Mouse (Mus musculus) forebrain, embryonic 11.5 days (tissue): ENCODE data around the gene Nudt21. TPM values are rescaled to one million over a fixed set of nuclear protein-coding genes. Genes with fewer than 3 reads are reported as not detected.

Experiments used
- ATAC-seq: fragments of 200-750 bp; cut with Nextera tagmentation; replicated peaks from 2 replicates; pipeline ENCODE4 v1.8.0; 2017; ENCODE audit warnings: moderate TSS enrichment; ENCODE audit not compliant: low FRiP score
- DNase-seq: peaks from one replicate; pipeline ENCODE4 v3.0.0-alpha.2; 2017; ENCODE audit warnings: low spot score
- H3K27ac ChIP-seq: fragments of 300-500 bp; sonication (generic); 2 replicates; pipeline ENCODE4 v1.5.1; 2014; ENCODE audit warnings: low read depth, low read length
- H3K27me3 ChIP-seq: fragments of 300-500 bp; sonication (generic); 2 replicates; pipeline ENCODE4 v1.6.1; 2014; ENCODE audit warnings: mild to moderate bottlenecking, low read length, mixed read lengths; ENCODE audit not compliant: control insufficient read depth, insufficient read depth
- H3K36me3 ChIP-seq: fragments of 300-500 bp; sonication (generic); 2 replicates; pipeline ENCODE4 v1.6.1; 2014; ENCODE audit warnings: mild to moderate bottlenecking, low read length, moderate library complexity, mixed read lengths; ENCODE audit not compliant: control insufficient read depth, insufficient read depth
- H3K4me1 ChIP-seq: fragments of 300-500 bp; sonication (generic); replicated peaks from 2 replicates; pipeline ENCODE4 v1.6.1; 2014; ENCODE audit warnings: low read length, mixed read lengths; ENCODE audit not compliant: control insufficient read depth, insufficient read depth
- H3K4me2 ChIP-seq: fragments of 300-500 bp; sonication (generic); 2 replicates; pipeline ENCODE4 v1.6.1; 2014; ENCODE audit warnings: low read depth, mild to moderate bottlenecking, low read length, moderate library complexity, mixed read lengths; ENCODE audit not compliant: severe bottlenecking
- H3K4me3 ChIP-seq: fragments of 300-500 bp; sonication (generic); 2 replicates; pipeline ENCODE4 v1.5.1; 2014; ENCODE audit warnings: low read depth, low read length
- H3K9ac ChIP-seq: fragments of 300-500 bp; sonication (generic); 2 replicates; pipeline ENCODE4 v1.6.1; 2014; ENCODE audit warnings: low read length
- H3K9me3 ChIP-seq: fragments of 300-500 bp; sonication (generic); 2 replicates; pipeline ENCODE4 v1.6.1; 2016; ENCODE audit warnings: low read length, mixed read lengths; ENCODE audit not compliant: control insufficient read depth
- WGBS: fragments of 180-500 bp; shearing (Covaris S2); extraction: QIAGEN DNeasy Blood & Tissue Kit; methylation state at CpG from one replicate; pipeline ENCODE4 v1.1.7; 2014; 5-methylcytosine and 5-hydroxymethylcytosine counted together
- polyA plus RNA-seq: library from polyadenylated mRNA; unstranded; fragments of >200 nt; fragmentation: Nextera tagmentation; extraction: Ambion mirVana; gene quantifications from 2 replicates; pipeline ENCODE4 v1.2.1, GENCODE M21; 2014

The Nudt21 gene
- polyA plus RNA-seq, 1 experiment from 2014 or later: 201 TPM

- ATAC-seq (no peak), DNase-seq (no peak)
- WGBS: 4% methylated on average over 48 of the region's 48 CpGs
- H3K27me3 ChIP-seq: no peaks in the 10 kb centered on the region
- no peaks in the 10 kb centered on the region for H3K9me3 ChIP-seq
- H3K4me3 ChIP-seq: peak overlapping the region; percentile 89
- H3K9ac ChIP-seq: peak overlapping the region; percentile 98
- peak overlapping the region; percentile 91; the same call in 1 of the 2 replicates for H3K27ac ChIP-seq
- peaks cover 13% of the 10 kb centered on the region; the same call in 1 of the 2 replicates for H3K4me1 ChIP-seq
- H3K4me2 ChIP-seq: peak overlapping the region; percentile 56
- H3K36me3 ChIP-seq: no peaks in the 10 kb centered on the region
Observed at GRCm38 (mm10) chr8:94011076-94012012, 25.5 kb downstream of the Nudt21 start.

- peaks cover 13% of the 10 kb centered on the region; the same call in 1 of the 2 replicates for H3K4me1 ChIP-seq
Observed at GRCm38 (mm10) chr8:94010101-94010705, 26.6 kb downstream of the Nudt21 start.

GRCm38 (mm10) chr8:94009243-94009845 is 27.5 kb downstream of the Nudt21 start:
- ATAC-seq (no peak), DNase-seq (no peak)
- Histone ChIP-seq H3K27me3 (no peaks in the 10 kb centered on the region), H3K9me3 (no peaks in the 10 kb centered on the region), H3K9ac (no peak overlapping the region), H3K4me3 (no peak overlapping the region), H3K4me1 (peaks cover 13% of the 10 kb centered on the region; the same call in 1 of the 2 replicates), H3K27ac (no peak overlapping the region), H3K36me3 (no peaks in the 10 kb centered on the region), H3K4me2 (no peak overlapping the region)
- 65% methylated on average over 15 of the region's 15 CpGs for WGBS

More at GRCm38 (mm10) chr8:94010101-94010705, 26.6 kb downstream of the Nudt21 start:
- peak overlapping the region; percentile 9; the same call in 1 of the 2 replicates for H3K4me2 ChIP-seq
- no peak for ATAC-seq
- H3K36me3 ChIP-seq: no peaks in the 10 kb centered on the region
- WGBS: 42% methylated on average over 2 of the region's 2 CpGs
- no peak for DNase-seq
- H3K9me3 ChIP-seq: no peaks in the 10 kb centered on the region
- H3K27ac ChIP-seq: no peak overlapping the region
- no peak overlapping the region for H3K4me3 ChIP-seq
- H3K27me3 ChIP-seq: no peaks in the 10 kb centered on the region
- H3K9ac ChIP-seq: no peak overlapping the region; the same call in 1 of the 2 replicates

- no peak overlapping the region for H3K4me3 ChIP-seq
Observed at GRCm38 (mm10) chr8:94004139-94004538, 32.7 kb downstream of the Nudt21 start.

GRCm38 (mm10) chr8:93998961-93999360 is 37.9 kb downstream of the Nudt21 start:
- H3K27ac ChIP-seq: no peak overlapping the region
- no peak overlapping the region for H3K4me3 ChIP-seq
- H3K9me3 ChIP-seq: no peaks in the 10 kb centered on the region
- no peaks in the 10 kb centered on the region for H3K4me1 ChIP-seq
- no peak for DNase-seq
- no peaks in the 10 kb centered on the region for H3K27me3 ChIP-seq
- 88% methylated on average over 2 of the region's 2 CpGs for WGBS
- H3K36me3 ChIP-seq: peaks cover 2% of the 10 kb centered on the region; the same call in 1 of the 2 replicates
- no peak for ATAC-seq
- H3K4me2 ChIP-seq: no peak overlapping the region
- no peak overlapping the region for H3K9ac ChIP-seq

More at GRCm38 (mm10) chr8:94004139-94004538, 32.7 kb downstream of the Nudt21 start:
- Histone ChIP-seq H3K27me3 (no peaks in the 10 kb centered on the region), H3K4me1 (no peaks in the 10 kb centered on the region), H3K9me3 (no peaks in the 10 kb centered on the region), H3K36me3 (no peaks in the 10 kb centered on the region; the same call in 1 of the 2 replicates), H3K4me2 (no peak overlapping the region), H3K9ac (no peak overlapping the region), H3K27ac (no peak overlapping the region)
- ATAC-seq (no peak), DNase-seq (no peak)
- WGBS: 89% methylated on average over 9 of the region's 9 CpGs

GRCm38 (mm10) chr8:93989739-93990138 is 47.1 kb downstream of the Nudt21 start:
- Histone ChIP-seq H3K27me3 (no peaks in the 10 kb centered on the region), H3K36me3 (peaks cover 2% of the 10 kb centered on the region; the same call in 1 of the 2 replicates), H3K4me1 (no peaks in the 10 kb centered on the region), H3K4me3 (no peak overlapping the region), H3K9me3 (no peaks in the 10 kb centered on the region; the same call in 1 of the 2 replicates), H3K27ac (no peak overlapping the region), H3K9ac (no peak overlapping the region), H3K4me2 (no peak overlapping the region)
- 95% methylated on average over 4 of the region's 4 CpGs for WGBS
- DNase-seq (no peak), ATAC-seq (no peak)

- Histone ChIP-seq H3K4me2 (no peak overlapping the region), H3K9ac (no peak overlapping the region), H3K4me3 (no peak overlapping the region), H3K4me1 (no peaks in the 10 kb centered on the region), H3K27ac (no peak overlapping the region), H3K27me3 (no peaks in the 10 kb centered on the region), H3K9me3 (no peaks in the 10 kb centered on the region), H3K36me3 (peaks cover under 1% of the 10 kb centered on the region; the same call in 1 of the 2 replicates)
- DNase-seq (no peak), ATAC-seq (no peak)
- 95% methylated on average over 3 of the region's 3 CpGs for WGBS
Observed at GRCm38 (mm10) chr8:93984731-93985130, 52.1 kb downstream of the Nudt21 start.

- H3K4me2 ChIP-seq: no peak overlapping the region
- DNase-seq (no peak), ATAC-seq (no peak)
- H3K27ac ChIP-seq: no peak overlapping the region
- H3K4me3 ChIP-seq: no peak overlapping the region
- H3K4me1 ChIP-seq: no peaks in the 10 kb centered on the region
- no peaks in the 10 kb centered on the region for H3K9me3 ChIP-seq
- no peaks in the 10 kb centered on the region; the same call in 1 of the 2 replicates for H3K36me3 ChIP-seq
- 83% methylated on average over 3 of the region's 3 CpGs for WGBS
- no peaks in the 10 kb centered on the region for H3K27me3 ChIP-seq
- H3K9ac ChIP-seq: no peak overlapping the region
Observed at GRCm38 (mm10) chr8:93983827-93984226, 53.0 kb downstream of the Nudt21 start.
